Mouse (Mus musculus): Measurements from ENCODE around the gene Brsk2.

The Brsk2 gene

GRCm38 (mm10) chr7:141957524-141958051, 8.0 kb downstream of the Brsk2 start:
- no peak for DNase-seq

- DNase-seq = no peak
These were observed 8.7 kb downstream of the Brsk2 start for GRCm38 (mm10) chr7:141958211-141958610.

- no peak for DNase-seq
These were observed 9.6 kb downstream of the Brsk2 start for GRCm38 (mm10) chr7:141959133-141959532.

- no peak for DNase-seq
These were observed 11.4 kb downstream of the Brsk2 start for GRCm38 (mm10) chr7:141960926-141961325.

GRCm38 (mm10) chr7:141961491-141961890, 11.9 kb downstream of the Brsk2 start:
- no peak for DNase-seq

- DNase-seq = no peak
These were observed 13.0 kb downstream of the Brsk2 start for GRCm38 (mm10) chr7:141962521-141962920.

- no peak for DNase-seq
These were observed 16.7 kb downstream of the Brsk2 start for GRCm38 (mm10) chr7:141966281-141966680.

- peak; percentile 62 for DNase-seq
These were observed 23.5 kb downstream of the Brsk2 start for GRCm38 (mm10) chr7:141972831-141973619.

- DNase-seq = no peak
These were observed 28.5 kb downstream of the Brsk2 start for GRCm38 (mm10) chr7:141978003-141978402.

- no peak for DNase-seq
These were observed 29.7 kb downstream of the Brsk2 start for GRCm38 (mm10) chr7:141979247-141979646.

GRCm38 (mm10) chr7:141981237-141981636, 31.7 kb downstream of the Brsk2 start:
- DNase-seq = no peak

GRCm38 (mm10) chr7:141988314-141988806, 38.8 kb downstream of the Brsk2 start:
- no peak for DNase-seq

GRCm38 (mm10) chr7:141991183-141991582, 41.6 kb downstream of the Brsk2 start:
- DNase-seq = no peak

GRCm38 (mm10) chr7:141994121-141994520, 44.6 kb downstream of the Brsk2 start:
- no peak for DNase-seq

GRCm38 (mm10) chr7:142000661-142001060, 51.1 kb downstream of the Brsk2 start:
- no peak for DNase-seq

GRCm38 (mm10) chr7:142001597-142002340, 52.2 kb downstream of the Brsk2 start:
- no peak for DNase-seq

GRCm38 (mm10) chr7:142016562-142016961, 67.0 kb downstream of the Brsk2 start:
- DNase-seq = peak; percentile 42

GRCm38 (mm10) chr7:142019699-142020098, 70.1 kb downstream of the Brsk2 start:
- DNase-seq = no peak

GRCm38 (mm10) chr7:142020827-142021226, 71.3 kb downstream of the Brsk2 start:
- no peak for DNase-seq

- no peak for DNase-seq
These were observed 75.6 kb downstream of the Brsk2 start for GRCm38 (mm10) chr7:142025196-142025595.

GRCm38 (mm10) chr7:142025926-142026325, 76.4 kb downstream of the Brsk2 start:
- no peak for DNase-seq

GRCm38 (mm10) chr7:142030073-142030472, 80.5 kb downstream of the Brsk2 start:
- no peak for DNase-seq

GRCm38 (mm10) chr7:142034198-142034597, 84.6 kb downstream of the Brsk2 start:
- no peak for DNase-seq
